Mouse (Mus musculus): ENCODE data around the gene Cactin. TPM values are rescaled to one million over a fixed set of nuclear protein-coding genes. Genes with fewer than 3 reads are reported as not detected.

Gene Cactin
- polyA plus RNA-seq, 1 experiment from 2014 or later, result 35.5 TPM

DNA sequence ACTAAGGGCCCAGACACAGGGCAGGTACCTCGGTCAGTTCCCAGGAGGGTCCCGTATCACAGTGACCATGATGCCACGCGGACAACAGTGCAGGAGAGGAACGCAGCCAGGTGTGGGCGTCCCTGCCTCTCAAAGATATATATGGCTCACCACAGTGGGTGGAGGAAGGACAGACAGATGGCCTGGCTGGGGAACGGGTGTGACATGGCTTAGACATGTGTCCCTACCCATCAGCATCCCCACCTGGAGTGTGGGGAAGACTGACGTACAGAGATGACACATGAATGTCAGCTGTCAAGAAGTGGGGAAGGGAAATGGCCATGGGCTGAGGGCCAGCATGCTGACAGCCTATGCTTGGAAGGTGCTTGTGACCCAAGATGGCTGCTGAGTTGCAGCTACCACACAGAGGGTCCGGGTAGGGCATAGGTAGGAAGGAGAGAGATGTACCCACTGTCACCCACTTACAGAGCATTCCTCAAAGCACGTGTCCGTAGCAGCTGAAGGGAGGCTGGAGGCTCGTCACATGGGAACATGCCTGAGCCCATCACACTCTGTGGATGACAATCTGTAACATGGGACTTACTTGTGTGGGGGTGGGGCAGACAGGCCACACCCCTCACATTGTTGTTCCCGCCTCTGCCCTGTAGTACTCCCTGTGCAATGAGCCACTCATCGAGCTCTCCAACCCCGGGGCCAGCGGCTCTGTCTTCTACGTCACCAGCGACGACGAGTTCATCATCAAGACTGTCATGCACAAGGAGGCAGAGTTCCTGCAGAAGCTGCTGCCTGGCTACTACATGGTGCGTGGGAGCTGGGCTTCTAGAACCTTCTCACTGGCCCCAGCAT lies 13.8 kb upstream of the Cactin start:
- Histone ChIP-seq H3K4me3 (replicated peaks) (no peak overlapping the region), H3K9ac (replicated peaks) (no peak overlapping the region), H3K27ac (no peak overlapping the region), H3K36me3 (peaks cover 66% of the 10 kb centered on the region), H3K4me1 (replicated peaks) (peaks cover 23% of the 10 kb centered on the region), H3K9me3 (no peaks in the 10 kb centered on the region), H3K4me2 (replicated peaks) (no peak overlapping the region), H3K27me3 (no peaks in the 10 kb centered on the region)
- ATAC-seq, result no peak
- 93% methylated on average over 21 of the region's 21 CpGs for WGBS

DNA sequence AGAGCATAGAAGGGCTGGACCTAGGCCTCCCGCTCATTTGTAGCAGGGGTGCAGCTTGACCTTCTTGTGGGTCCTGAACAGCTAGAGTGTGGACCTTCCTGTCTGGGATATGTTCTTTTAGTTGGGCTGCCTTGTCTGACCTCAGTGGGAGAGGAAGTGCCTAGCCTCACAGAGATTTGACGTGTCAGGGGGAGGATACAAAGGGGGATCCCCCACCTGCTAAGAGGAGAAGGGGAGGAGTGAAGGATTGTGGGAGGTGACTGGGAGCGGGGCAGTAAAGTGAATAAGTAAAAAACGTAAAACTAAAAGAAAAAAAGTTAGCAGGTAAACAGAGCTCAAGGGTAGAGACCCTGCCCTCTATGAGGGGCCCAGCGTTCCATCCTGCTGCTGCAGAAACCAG lies 11.3 kb upstream of the Cactin start:
- Histone ChIP-seq H3K4me1 (replicated peaks) (peaks cover under 1% of the 10 kb centered on the region; the same call in 1 of the 2 replicates), H3K36me3 (peaks cover 91% of the 10 kb centered on the region), H3K9me3 (no peaks in the 10 kb centered on the region), H3K4me2 (replicated peaks) (no peak overlapping the region), H3K9ac (replicated peaks) (no peak overlapping the region), H3K27me3 (no peaks in the 10 kb centered on the region), H3K4me3 (replicated peaks) (no peak overlapping the region), H3K27ac (no peak overlapping the region)
- whole genome bisulfite sequencing, result 94% methylated on average over 5 of the region's 5 CpGs
- ATAC-seq, result no peak

DNA sequence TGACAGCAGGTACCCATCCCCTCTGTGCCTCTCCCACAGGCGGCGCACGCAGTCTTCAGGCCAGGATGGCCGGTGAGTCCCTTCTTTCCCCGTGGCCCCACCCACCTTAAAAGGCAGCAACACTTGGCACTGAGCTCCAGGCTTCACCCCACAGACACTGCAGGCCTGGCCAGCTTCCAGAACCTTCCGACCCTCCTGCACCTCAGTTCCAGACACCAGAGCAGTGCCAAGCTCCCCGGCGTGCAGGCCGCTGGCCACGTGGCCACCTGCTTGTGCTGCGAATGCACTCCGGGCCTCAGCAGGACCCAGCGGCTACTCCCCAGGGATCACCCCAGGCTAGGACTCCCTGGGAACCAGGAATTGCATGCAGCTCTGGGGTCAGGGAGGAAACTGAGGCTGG lies 7.3 kb upstream of the Cactin start:
- peaks cover 99% of the 10 kb centered on the region for H3K36me3 ChIP-seq
- H3K27me3 ChIP-seq, result no peaks in the 10 kb centered on the region
- H3K4me3 ChIP-seq (replicated peaks), result no peak overlapping the region
- no peak overlapping the region for H3K27ac ChIP-seq
- no peak overlapping the region for H3K4me2 ChIP-seq (replicated peaks)
- WGBS, result 92% methylated on average over 13 of the region's 13 CpGs
- no peaks in the 10 kb centered on the region for H3K9me3 ChIP-seq
- no peak overlapping the region for H3K9ac ChIP-seq (replicated peaks)
- H3K4me1 ChIP-seq (replicated peaks), result peaks cover 11% of the 10 kb centered on the region
- no peak for ATAC-seq

DNA sequence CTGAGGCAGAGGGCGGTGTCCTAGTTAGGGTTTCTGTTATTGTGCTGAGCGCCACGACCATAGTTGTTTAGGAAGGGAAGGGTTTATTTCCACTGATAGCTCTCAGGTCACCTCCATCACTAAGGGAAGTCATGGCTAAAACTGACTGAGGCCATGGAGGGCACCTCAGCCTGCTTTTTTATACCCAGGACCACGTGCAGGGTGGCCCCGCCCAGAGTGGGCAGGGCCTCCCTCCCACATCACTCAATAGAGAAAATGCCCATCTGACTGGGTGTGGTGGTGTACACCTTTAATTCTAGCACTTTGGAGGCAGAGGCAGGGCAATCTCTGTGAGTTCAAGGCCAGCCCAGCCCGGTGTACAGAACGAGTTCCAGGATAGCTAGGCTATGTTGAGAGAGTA lies 6.7 kb upstream of the Cactin start:
- Histone ChIP-seq H3K9ac (replicated peaks) (no peak overlapping the region), H3K27ac (no peak overlapping the region), H3K27me3 (no peaks in the 10 kb centered on the region), H3K4me2 (replicated peaks) (no peak overlapping the region), H3K4me3 (replicated peaks) (no peak overlapping the region), H3K36me3 (peaks cover 95% of the 10 kb centered on the region), H3K4me1 (replicated peaks) (peaks cover 17% of the 10 kb centered on the region), H3K9me3 (no peaks in the 10 kb centered on the region)
- no peak for ATAC-seq
- WGBS, result 81% methylated on average over 7 of the region's 7 CpGs

DNA sequence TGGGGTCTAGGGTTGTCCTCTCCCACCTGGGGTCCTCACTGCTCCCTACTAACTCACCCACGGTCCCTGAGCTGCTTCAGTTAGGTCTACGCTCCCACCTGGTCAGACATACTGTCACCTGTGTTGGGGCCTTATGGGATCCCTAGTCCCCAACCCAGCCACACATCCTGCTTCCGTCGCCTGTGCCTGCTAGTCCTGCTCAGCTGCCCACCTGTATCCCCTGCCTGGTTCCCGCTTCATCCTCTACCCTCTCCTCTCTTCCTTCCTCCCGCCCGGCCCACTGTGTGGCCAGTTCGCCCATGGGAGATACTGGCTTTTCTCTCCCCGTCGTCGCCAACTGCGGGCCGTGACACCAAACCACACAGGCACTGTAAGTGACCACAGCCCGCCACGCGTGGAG lies 5.3 kb upstream of the Cactin start:
- peaks cover 81% of the 10 kb centered on the region for H3K36me3 ChIP-seq
- H3K9me3 ChIP-seq, result no peaks in the 10 kb centered on the region
- H3K4me1 ChIP-seq (replicated peaks), result peaks cover 24% of the 10 kb centered on the region

DNA sequence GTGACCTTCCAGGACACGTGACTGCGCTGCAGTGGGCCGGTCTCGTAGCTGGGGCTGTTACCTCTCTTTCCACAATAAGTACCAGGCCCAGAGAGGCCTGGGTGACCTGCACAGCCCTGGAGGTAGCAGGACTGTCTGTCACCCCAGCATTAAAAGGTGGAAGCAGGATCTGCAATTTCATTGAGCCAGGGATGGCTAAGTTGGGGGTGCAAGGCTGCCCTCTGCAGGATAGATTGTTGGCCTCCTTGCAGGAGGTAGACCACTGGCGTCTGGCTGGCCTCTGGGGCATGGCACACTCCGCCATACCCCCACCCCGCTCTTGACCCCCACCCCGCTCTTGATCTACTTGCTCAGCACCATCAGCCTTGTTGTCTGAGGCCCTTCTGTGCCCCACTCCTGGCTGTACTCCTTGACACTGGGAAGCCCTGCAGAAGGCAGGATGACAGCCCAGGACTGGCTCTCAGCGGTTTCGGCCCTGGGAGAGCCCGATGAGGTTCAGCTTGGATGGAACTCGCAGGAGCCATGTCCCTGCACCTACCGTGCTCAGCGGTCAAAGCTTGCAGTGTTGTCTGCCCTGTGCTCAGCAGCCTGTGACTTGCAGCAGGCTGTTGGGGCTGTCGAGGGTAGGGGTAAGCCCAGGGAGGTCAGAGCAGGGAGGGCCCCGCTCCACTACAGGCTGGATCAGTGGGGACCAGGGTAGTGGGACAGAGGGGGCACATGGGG lies 4.4 kb upstream of the Cactin start:
- 42% methylated on average over 16 of the region's 16 CpGs for WGBS
- Histone ChIP-seq H3K36me3 (peaks cover 72% of the 10 kb centered on the region), H3K27me3 (no peaks in the 10 kb centered on the region), H3K9me3 (no peaks in the 10 kb centered on the region), H3K9ac (replicated peaks) (no peak overlapping the region; the same call in 1 of the 2 replicates), H3K4me2 (replicated peaks) (0 out of 2 replicates have a peak overlapping the region, but pooled peaks have one; percentile 17), H3K4me3 (replicated peaks) (no peak overlapping the region), H3K4me1 (replicated peaks) (peaks cover 25% of the 10 kb centered on the region), H3K27ac (no peak overlapping the region)
- ATAC-seq, result no peak

More for the DNA sequence above, 5.3 kb upstream of the Cactin start:
- Histone ChIP-seq H3K9ac (replicated peaks) (no peak overlapping the region), H3K27me3 (no peaks in the 10 kb centered on the region), H3K27ac (no peak overlapping the region), H3K4me3 (replicated peaks) (no peak overlapping the region), H3K4me2 (replicated peaks) (no peak overlapping the region)
- 94% methylated on average over 16 of the region's 16 CpGs for WGBS
- ATAC-seq, result no peak

DNA sequence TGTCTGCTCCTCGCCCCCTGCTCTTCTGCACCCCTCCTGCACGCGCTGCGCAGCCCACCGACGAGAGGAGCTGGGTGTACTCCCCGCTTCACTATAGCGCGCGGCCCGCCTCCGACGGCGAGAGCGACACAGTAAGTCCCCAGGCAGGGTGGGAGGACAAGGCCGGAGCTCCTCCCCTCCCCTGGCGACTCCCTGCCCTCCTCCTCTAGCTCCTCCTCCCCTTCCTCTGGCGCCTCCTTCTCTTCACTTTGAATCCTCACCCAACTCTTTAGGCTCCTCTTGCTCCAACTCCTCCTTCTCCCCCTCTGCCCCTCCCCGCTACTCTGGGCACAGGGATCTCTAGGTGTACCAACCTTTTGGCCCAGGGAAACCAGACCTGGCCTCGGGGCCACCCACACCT lies 3.6 kb upstream of the Cactin start:
- Histone ChIP-seq H3K27ac (no peak overlapping the region), H3K36me3 (peaks cover 66% of the 10 kb centered on the region), H3K9me3 (no peaks in the 10 kb centered on the region), H3K4me2 (replicated peaks) (peak overlapping the region; percentile 17; the same call in 1 of the 2 replicates), H3K4me3 (replicated peaks) (no peak overlapping the region), H3K9ac (replicated peaks) (no peak overlapping the region; the same call in 1 of the 2 replicates), H3K4me1 (replicated peaks) (peaks cover 33% of the 10 kb centered on the region), H3K27me3 (no peaks in the 10 kb centered on the region)
- 12% methylated on average over 20 of the region's 20 CpGs for WGBS
- no peak for ATAC-seq

DNA sequence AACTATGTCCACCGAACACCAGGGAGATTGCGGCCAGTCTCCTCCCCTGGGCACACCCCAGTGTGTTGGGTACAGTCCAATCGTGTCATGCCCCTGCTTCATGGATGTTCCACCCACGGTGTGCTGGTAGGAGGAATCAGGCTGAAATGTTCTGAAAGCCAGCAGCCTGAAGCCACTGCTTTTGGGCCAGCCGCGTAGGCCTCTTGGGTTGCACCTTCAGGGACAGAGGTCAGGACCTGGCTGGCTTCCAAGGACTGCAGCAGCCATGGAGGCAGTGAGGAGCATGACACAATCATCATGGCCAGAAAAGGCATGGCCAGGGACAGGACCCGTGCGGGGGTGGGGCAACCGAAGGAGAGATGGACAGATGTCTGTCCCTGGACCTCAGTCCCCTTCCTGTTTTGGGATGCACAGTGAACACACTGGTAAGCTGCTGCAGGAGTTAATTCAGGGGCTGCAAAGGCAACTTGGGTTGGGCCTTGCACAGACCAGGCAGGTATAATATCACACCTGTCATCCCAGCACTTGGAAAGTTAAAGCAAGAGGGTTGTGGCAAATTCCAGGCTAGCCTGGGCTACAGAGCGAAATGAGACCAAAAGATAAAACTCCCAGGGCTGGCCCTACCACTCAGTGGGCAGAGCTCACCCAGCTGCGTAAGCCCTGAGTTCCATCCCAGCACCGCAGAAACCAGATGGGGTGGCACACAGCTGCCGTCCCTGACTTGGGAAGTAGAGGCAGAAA lies 2.1 kb upstream of the Cactin start:
- peak overlapping the region; percentile 87 for H3K4me2 ChIP-seq (replicated peaks)

DNA sequence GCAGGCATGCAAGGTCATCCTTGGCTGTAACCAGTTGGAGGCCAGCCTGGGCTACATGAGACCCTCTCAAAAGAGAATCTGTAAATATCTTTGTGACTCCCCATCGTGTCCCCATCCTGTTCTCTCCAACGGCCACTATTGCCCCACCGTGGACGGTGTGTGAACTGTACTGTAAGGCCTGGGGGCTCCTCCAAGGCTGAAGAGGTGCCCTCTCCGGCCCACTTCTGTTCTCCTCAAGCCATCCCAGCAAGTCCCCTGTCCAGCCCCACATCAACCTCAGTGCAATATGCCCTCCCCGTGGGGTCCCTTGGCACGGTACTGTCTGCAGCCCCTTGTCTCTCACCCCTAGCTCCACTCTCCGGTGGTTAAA lies 1.6 kb upstream of the Cactin start:
- H3K36me3 ChIP-seq, result peaks cover 66% of the 10 kb centered on the region
- H3K27me3 ChIP-seq, result no peaks in the 10 kb centered on the region
- WGBS, result 48% methylated on average over 8 of the region's 8 CpGs
- peak overlapping the region; percentile 90 for H3K27ac ChIP-seq
- H3K4me1 ChIP-seq (replicated peaks), result peaks cover 36% of the 10 kb centered on the region
- peak overlapping the region; percentile 87 for H3K4me2 ChIP-seq (replicated peaks)
- H3K9ac ChIP-seq (replicated peaks), result peak overlapping the region; percentile 54
- H3K4me3 ChIP-seq (replicated peaks), result peak overlapping the region; percentile 96
- no peaks in the 10 kb centered on the region for H3K9me3 ChIP-seq
- ATAC-seq, result no peak

More for the DNA sequence above, 2.1 kb upstream of the Cactin start:
- H3K4me1 ChIP-seq (replicated peaks), result peaks cover 36% of the 10 kb centered on the region
- ATAC-seq, result no peak
- 93% methylated on average over 13 of the region's 13 CpGs for WGBS
- H3K9ac ChIP-seq (replicated peaks), result peak overlapping the region; percentile 54; the same call in 1 of the 2 replicates
- H3K27ac ChIP-seq, result no peak overlapping the region
- peaks cover 66% of the 10 kb centered on the region for H3K36me3 ChIP-seq
- H3K27me3 ChIP-seq, result no peaks in the 10 kb centered on the region
- H3K9me3 ChIP-seq, result no peaks in the 10 kb centered on the region
- H3K4me3 ChIP-seq (replicated peaks), result 0 out of 2 replicates have a peak overlapping the region, but pooled peaks have one; percentile 96

DNA sequence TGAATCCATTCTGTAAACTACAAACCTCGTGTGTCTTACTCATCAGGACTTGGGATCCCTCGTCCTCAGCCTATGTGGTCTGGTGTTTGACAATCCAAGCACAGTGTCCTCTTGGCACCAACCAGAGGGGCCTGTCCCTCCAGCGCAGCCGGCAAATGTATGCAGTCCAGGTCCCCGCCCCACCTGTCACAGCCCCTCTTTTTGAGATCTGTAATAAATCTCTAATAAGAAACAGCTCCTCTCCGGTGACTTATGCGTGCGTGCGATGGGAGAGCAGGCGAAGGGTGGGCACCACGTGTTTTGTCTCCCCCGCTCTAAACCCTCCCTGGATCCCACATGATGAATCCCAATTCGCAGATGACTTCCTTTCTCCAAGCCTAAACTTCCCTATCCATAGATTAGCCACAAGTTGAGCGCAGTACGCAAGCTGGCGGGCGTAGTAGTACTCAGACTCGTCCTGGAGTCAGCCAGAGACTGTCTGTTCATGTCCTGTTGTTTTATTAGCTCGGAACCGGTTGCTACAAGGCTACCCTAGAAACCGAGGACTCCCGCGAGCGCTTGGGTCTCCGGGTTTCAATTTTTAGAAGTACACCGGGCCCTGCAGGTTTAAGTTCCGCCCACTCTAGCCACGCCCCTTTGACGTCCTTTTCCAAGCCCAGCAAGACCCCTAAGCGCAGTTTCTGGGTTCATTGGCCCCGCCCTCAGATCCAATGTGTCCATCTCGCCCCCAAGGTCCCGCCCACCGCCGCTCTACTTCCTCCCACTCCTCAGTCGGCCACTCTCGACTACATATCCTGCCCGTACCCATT lies 958 bp upstream of the Cactin start:
- H3K36me3 ChIP-seq, result peaks cover 66% of the 10 kb centered on the region
- peak; percentile 53 for ATAC-seq
- H3K9me3 ChIP-seq, result no peaks in the 10 kb centered on the region
- WGBS, result 2% methylated on average over 38 of the region's 38 CpGs
- H3K27me3 ChIP-seq, result no peaks in the 10 kb centered on the region
- H3K4me3 ChIP-seq (replicated peaks), result peak overlapping the region; percentile 96
- H3K9ac ChIP-seq (replicated peaks), result peak overlapping the region; percentile 54
- peaks cover 36% of the 10 kb centered on the region for H3K4me1 ChIP-seq (replicated peaks)
- H3K4me2 ChIP-seq (replicated peaks), result peak overlapping the region; percentile 87
- H3K27ac ChIP-seq, result peak overlapping the region; percentile 90

DNA sequence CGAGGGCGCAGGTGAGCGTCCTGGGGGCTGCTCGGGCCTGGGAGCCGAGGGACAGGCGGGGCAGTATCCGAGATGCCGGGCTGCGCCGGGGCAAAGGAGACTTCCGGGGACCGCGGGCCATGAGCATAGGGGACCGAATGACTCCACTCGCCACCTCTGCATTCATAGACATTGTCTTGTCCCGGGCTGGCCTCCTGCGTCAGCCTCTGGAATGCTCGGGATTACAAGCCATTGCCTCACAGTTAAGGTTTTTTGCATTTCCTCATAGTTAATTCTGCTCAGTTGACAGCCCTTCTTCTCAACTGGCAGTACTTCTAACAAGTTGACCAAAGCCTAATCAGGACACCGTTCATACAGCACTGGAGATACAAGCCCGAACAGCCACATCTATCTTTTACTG lies 533 bp downstream of the Cactin start:
- Histone ChIP-seq H3K4me1 (replicated peaks) (peaks cover 33% of the 10 kb centered on the region), H3K4me2 (replicated peaks) (peak overlapping the region; percentile 87), H3K9me3 (no peaks in the 10 kb centered on the region), H3K4me3 (replicated peaks) (peak overlapping the region; percentile 96), H3K27me3 (no peaks in the 10 kb centered on the region), H3K27ac (peak overlapping the region; percentile 90), H3K9ac (replicated peaks) (peak overlapping the region; percentile 92), H3K36me3 (peaks cover 66% of the 10 kb centered on the region)
- 3% methylated on average over 20 of the region's 20 CpGs for WGBS
- peak; percentile 7 for ATAC-seq
